Mouse (Mus musculus): Measurements from ENCODE around the gene Hs6st2.

The Hs6st2 gene

DNA sequence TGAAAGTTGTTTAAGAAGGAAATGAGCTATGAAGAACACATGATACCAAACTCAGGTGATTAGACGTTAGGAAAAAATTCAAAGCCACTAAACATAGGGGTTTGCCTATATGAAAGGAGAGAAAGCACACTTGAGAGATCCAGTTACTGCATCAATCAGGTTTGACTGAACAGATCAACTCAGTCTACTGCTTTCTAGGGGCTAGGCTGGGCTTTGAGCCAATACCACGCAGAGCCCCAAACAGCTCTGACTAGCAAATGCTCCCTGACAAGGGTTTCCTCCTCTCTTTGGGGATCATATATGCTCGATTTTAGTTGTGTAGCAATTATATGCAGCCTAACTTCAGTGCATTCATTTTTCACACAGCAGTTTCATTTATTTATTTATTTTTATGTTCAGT lies 96.2 kb downstream of the Hs6st2 start:
- DNase-seq (ENCODE audit: low spot score): no peak

DNA sequence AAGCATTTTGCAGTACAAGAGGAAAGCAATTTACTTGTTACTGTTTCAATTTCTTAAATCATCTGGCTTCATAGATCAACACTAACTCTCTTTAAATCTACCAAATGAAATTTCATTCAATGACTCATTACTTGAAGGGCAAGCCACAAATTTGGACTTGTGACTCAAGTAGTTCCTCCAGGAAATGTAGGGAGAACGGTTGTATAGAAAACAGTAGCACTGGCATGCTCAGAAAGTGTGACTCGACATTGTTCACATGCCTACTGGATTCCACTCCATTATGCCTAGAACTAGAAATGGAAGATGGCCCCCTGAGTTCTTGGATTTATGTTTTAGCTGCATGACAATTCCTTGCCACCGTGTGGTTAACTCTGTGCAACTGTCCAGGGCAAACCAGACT lies 100.0 kb downstream of the Hs6st2 start:
- DNase-seq (ENCODE audit: low spot score): no peak

DNA sequence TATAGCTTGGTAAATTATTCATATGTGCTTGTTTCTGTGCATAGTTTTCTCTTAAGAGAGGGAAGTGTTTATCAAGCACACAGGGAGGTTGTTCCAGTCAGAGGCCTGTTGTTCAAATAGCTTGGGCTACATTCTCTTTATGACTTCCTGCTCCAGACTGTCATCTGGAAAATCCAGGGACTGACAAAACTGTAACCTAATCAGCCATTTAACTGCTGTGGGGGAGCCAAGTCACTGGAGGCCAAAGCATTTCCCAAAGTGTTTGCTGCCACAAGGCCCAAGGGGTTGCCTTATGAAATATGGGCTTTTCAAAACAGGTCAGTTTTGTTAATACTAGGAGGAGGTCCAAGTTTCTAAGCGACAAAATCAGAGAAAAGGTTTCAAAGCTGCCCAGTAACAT lies 119.8 kb downstream of the Hs6st2 start:
- no peak for DNase-seq (ENCODE audit: low spot score)

DNA sequence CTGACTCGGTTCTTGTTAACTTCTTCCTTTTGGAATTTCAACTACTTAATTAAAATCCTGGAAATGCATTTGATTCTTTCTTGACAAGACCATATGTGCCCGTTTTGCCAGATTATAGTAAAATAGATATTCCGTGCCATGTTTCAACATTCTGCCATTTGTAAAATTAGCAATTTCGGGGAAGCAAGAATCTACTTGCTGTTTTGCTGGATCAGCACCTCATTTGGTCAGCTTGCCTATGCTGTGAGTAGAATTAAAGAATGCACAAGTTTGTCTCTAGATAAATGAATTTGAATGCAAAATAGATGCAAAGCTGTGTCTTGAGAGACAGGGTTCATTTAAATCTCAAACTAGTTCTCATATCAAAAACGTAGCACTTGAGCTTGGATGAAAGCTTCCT lies 142.0 kb downstream of the Hs6st2 start:
- DNase-seq (ENCODE audit: low spot score): no peak

DNA sequence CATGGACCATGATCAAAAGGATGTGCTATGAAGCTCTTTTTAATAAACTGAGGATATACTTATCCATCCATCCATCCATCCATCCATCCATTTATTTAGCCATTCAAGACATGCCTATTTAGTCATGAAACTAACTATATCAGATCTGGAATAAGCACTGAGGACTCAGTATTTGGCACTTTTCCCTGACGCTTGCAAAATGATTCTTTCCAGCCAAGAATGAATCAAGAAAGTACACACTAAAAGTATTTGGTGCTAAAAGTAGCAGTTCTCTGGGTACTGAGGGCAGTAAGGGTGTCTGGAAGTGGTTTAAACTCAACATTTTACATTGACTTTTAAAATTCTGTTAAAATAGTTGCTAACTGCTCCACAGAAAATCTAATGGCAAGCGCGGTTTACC lies 144.6 kb downstream of the Hs6st2 start:
- no peak for DNase-seq (ENCODE audit: low spot score)

DNA sequence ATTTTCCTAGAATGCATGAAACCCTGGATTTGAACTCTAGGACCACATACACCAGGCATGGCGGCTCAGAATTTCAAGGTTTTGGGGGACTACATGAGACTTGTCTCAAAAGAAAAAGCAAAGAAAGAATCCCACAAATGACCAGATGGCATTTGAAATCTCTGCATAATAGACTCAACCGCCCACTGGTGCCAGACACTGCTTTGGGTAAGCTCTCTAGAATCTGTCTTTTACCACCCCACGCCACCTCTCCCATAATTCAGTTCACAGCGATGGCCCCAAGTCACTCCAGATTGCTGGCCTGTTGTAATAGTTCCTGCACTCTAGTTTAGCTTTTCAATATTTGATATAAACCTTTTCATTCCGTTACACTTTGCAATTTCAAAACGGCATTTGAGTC lies 146.4 kb downstream of the Hs6st2 start:
- DNase-seq (ENCODE audit: low spot score): no peak

DNA sequence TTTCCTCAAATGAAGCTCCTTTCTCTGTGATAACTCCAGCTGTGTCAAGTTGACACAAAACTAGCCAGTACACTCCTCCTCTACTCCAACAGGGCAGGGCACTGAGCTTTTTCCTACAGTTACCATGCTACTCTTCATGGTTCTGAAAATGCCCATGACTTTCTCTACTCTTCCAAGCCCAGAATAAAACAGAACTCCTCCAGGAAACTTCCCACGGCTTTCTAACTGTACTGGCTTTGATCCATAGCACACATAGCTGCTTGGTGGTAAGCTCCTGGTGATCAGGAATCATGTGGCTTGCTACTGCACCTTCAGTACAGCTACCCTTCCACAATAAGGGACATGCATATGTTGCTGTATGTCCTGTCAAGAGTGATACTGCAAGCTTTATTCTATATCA lies 150.5 kb downstream of the Hs6st2 start:
- DNase-seq (ENCODE audit: low spot score): no peak

DNA sequence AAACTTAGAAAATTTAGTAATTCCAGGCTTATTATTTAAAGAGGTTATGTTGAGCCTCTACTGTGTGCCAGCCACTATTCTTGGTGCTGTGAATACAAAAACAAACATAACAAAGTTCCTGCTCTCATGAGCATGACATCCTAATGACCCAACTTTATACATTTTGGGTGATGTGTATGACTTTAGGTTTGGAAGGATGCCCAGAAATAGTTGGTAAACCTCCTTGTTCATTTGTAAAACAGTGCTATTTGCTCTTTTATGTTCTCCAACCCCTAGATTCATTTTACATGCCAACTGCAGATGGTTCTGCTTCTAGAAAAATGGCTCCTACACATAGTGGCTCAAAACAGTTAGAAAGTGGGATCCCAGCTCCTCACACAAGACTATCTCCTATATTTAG lies 153.1 kb downstream of the Hs6st2 start:
- no peak for DNase-seq (ENCODE audit: low spot score)

DNA sequence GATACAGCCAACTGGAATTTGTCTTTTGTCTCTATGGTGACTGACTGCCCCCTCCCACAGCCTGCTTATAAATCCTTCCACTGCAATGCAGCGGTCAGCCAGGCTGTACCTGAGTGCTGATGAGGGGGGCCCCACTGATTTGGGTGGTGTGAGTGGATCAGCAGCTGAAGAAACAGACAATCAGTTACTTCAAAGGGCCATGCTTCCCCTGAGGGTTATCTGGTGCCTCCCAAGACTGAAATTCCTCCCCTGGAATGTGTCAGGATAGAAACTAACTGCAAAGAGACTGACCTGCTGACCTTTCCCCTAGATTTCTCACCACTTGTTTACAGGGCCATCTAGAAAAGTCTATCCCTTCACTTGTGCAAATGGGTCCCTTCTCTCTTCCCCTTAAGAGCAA lies 166.8 kb downstream of the Hs6st2 start:
- DNase-seq (ENCODE audit: low spot score): no peak

DNA sequence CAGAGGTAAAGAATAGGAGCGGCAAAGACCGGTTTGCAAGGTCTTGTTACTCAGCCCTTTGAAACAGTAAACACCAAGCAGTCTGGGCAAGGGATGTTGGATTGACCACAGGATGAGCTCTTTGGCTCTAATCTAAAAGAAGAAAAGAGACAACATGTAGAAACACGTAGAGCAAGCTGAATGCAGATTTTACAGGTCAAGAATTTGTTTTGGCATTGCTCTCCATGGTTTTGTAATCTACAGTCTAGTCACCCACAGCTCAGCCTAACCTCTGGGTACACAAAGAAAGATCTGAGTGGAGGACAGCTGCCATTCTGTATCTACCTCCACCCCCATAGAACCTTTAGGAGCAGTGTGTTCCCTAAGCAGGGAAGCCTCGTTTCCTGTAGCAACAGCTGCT lies 175.1 kb downstream of the Hs6st2 start:
- DNase-seq (ENCODE audit: low spot score): no peak

DNA sequence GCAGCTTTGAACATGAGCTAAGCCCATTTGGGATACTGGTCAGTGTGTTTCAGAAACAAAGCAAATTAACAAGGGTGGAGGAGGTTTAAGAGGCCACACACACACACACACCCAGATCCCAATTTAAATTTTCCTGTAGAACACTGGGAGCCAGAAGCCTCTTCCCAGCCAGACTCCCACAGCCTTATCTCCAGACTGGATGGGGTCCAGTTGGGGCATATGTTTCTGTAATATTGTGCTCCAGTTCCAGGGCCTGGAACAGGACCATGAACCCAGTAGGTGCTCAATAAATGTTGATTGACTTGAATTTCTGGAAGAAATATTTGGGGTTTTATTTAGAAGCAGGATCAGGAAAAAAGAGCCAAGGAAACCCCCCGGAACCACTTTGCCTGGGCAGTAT lies 176.0 kb downstream of the Hs6st2 start:
- DNase-seq (ENCODE audit: low spot score): no peak

DNA sequence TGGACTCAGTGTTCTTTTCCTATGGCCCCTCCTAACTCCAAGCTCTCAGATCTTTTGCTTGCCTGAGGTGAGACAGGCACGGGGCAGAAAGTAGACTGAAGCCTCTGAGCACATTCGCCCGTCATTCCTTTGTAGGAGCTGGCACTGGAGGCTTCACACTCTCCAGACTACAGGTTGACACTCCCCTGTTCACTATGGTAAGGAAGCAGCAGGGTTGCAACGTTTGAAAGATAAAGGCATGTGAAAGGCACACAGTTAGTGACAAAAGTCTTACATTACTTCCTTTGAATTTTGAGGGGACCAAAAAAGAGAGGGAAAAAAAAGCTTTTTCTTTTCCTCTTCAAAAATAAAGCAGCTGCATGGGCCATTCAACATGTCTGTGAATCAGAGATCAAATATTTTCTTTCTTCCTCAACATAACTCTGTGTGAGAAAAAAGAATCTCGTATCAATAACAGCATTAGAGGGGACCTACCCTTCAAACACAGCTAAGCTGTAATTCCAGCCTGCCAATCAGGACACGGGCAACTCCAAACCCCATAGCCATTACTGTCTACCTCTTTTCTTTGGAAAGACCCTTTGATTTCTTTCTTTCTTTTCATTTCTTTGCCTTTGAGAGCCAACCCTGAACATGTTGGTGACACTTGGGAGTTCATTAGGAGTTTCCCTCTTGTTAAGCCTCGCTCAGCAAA lies 177.7 kb downstream of the Hs6st2 start:
- no peak for DNase-seq (ENCODE audit: low spot score)

DNA sequence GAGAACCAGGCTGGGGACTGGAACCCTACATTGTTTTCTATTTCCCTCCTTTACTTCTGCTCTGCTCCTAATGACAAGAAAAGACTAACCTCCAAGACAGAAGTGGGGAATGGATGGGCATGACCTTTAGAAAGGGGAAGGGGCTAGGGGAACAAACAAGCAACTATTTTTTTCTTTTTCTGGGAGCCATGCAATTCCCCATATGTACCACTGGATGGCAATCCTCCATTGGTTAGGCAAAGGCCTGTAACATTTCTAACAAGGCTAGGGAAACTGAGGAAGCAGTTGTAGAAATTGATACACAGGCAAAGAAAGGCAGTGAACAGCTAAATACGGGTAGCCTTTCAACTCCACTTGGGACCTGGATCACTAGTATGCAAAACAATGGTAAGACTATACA lies 183.8 kb downstream of the Hs6st2 start:
- DNase-seq (ENCODE audit: low spot score): no peak

DNA sequence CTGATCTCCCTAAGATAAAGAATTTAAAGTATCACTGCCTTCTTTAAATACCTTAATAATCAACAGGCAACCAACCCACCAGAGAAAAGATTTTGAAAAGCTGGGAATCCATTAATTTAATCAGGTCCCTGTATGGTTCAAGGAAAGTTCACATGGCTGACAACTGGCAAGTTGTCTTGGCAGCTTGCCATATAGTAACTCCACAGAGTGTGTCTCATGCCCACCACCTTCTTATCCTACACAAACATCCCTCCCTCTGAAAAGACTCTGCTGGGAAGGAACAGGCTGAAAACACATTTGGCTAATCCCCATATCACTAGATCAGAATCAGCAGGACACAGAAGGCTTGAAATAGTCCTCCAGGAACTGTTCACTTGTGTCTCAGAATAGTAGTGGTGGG lies 193.3 kb downstream of the Hs6st2 start:
- no peak for DNase-seq (ENCODE audit: low spot score)

DNA sequence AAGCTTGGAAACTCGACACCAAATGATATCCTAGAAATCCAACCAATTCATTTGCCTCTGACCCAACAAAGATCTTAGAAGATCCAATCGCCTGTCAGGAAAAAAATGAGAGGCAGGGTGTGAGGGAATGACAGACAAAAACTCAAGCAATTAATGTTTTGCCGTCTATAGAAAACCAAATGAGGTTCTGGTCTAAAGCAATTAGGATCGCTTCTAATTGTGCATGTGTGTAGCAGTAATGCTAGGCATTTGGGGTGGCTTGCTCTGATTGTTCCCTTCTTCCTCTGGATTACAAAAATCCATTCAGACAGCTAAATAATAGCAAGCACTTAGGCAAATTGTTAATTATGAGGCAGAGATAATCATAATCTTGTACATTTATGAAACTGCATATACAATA lies 212.2 kb downstream of the Hs6st2 start:
- no peak for DNase-seq (ENCODE audit: low spot score)

DNA sequence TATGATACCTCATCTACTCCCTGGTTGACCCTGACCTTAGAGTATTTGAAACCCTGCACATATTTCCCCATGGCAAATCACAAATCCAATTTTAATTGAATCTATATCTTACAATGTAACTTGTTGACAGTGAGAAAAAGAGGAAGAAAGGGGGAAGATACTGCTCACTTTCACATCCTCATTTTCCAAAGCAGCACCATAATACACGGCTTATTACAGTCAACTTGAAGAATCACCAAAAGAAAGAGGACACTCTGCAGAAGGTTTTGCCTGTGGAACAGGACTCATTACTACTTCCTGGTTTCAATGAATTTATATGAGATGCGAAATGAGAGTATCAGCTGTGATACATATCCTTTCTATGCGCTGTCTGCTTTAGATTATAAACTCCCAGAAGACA lies 220.2 kb downstream of the Hs6st2 start:
- no peak for DNase-seq (ENCODE audit: low spot score)

DNA sequence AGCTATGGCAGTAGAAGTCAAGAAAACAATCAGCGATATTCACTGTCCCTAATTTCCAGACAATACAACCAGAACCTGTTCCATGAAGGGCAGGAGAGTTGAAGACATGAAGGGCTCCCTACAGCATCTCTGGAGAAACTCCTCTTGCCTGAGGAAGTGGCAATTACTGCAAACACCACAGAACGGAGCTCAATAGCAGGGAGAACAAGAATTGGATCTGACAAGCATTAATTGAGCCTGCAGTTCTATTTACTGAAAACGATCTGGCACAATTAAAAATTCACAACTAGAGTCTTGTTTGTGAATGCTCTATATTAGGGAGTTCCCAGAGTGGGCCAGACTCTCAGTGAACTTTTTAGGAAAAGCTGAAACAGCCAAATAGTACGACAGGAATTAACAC lies 238.3 kb downstream of the Hs6st2 start:
- no peak for DNase-seq (ENCODE audit: low spot score)

DNA sequence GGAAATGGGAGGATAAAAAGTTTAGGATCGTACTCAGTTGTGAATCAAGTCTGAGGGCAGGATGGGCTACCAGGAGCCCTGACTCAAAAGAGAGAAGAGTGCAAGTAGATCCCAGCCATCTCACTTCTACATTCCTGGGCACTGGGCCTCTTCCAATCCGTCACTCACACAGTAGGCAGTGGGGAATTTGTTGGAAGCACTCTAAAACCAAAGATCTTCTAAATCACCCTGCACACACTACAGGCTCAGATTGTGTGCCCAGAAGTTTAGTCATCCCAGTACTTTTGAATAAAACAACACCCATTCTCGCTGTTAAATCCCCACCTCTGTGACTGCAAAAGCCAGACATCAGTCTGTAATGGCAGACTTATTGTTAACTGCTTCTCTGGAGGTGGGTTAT lies 249.9 kb downstream of the Hs6st2 start:
- DNase-seq (ENCODE audit: low spot score): no peak

DNA sequence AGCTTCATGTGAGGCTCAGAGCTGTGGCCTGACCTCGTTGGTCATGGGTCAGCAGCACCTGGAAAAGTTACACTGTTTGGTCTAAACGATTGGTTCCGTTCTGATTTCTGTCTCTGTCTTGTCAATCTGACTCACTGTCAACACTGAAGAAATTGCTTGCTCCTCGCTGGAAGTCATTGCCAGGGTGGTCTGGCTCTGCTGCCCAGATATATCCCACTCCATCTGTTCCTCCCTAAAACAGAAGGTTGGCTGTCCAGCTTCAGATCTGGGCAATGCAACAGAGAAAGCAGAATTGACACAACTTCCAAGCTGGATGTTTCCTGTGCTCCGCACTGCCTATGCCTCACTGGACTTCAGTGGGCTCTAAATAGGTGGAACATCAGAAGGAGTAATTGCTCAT lies 256.6 kb downstream of the Hs6st2 start:
- DNase-seq (ENCODE audit: low spot score): no peak

DNA sequence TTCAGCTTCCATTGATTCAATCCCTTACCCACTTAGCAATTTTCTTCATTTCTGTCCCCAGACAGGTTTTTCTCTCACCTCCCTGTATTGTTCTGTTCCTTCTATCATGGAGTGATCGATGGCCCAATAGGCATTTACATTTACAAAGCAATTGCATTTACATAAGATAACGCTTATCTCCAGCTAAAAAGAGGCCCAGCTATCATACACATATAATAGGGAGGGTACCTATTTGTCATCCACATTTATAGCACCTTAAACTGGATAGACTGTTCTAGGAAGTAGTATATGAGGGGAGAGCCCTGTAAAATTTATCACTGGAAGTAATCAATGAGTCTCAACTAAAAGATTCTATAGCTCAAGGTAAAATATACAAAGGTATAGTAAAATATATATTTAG lies 271.4 kb downstream of the Hs6st2 start:
- DNase-seq (ENCODE audit: low spot score): no peak

DNA sequence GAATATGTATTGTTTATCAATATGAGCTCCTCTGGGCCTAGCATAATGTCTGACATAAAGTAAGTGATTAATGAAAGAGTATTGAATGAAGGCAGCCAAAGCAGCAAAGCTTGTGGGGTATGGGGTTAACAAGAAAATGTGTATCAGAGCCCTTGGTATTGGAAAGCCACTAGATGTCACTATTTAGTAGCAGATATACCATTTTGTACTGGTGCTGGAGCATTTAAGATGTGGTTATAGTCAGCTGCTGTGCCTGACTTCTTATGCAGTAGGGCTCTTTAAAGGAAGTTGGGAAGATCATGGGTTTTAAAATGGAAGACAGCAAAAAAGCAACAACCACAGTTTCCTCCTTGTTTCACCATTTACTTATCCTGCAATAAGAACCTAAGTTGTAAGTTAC lies 284.2 kb downstream of the Hs6st2 start:
- no peak for DNase-seq (ENCODE audit: low spot score)

DNA sequence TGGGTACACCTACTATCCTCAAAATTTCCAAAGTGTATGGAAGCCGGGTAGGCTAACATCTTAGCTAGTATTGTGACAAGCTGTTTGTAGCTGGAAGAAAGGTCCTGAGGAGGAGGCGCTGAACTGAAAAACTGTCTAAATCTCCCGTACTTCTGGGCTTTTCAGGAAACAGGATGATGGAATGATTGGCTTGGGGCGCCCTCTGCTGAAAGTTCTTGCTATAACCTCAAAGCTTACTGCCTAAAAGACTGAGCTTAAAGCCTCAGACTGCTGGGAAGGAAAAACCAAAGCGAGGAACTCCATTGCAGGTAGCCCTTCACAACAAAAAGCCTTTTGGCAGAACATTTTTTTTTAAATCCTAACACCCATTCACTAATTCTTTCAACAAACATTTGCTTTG lies 307.0 kb downstream of the Hs6st2 start:
- DNase-seq (ENCODE audit: low spot score): peak; percentile 21

DNA sequence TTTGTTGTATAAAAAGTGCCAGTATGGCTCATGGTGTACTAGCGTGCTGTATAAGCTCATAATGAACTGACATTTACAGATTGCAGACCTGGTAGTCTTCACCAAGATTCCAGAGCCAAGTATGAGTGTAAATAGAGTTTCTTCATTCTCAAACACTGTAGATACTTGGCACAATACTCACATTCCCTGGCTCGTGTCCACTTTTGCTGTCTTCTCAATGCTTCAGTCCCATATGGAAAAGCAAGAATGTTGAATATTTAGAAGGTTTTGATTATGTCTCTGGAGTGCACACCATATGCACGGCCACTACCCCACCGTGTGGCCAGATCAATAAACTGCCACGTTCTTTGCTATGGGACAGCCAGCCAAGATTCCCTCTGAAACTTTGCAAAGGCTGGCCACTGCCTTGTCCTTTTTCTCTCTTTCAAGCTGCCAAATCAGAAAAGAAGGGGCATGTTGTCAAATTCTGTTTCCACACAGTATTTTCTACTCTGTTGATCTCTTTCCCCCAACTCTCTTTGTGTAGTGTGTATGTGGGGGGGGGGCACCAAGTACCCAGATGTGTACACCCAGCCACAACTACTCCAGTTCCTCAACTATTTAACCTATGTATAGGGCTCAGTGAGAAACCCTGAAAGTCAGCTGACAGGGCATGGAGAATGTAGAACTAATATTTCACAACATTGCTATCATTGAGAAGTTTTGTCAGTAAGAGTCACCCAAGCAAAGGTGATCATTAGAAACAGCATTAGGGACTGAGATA lies 309.0 kb downstream of the Hs6st2 start:
- DNase-seq (ENCODE audit: low spot score): no peak

DNA sequence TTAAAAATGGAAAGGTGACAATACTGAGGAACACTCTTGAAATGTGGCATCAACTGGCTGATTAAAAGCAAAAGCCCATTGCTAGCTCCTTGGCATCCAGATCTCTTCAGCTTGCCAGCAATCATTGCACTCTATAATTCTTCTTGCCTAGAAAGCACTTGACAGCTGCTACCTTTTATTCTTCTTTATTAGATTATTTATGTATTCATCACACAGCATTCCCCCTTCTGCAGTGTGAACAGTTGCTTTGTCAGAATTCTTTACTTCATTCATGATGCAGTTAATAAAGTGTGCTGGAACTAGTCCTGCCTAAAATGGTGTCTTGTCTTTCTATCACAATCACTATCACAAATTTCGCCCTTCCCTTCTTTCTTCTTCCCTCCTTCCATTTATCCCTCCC lies 332.0 kb downstream of the Hs6st2 start:
- DNase-seq (ENCODE audit: low spot score): no peak
